Mouse (Mus musculus): Measurements from ENCODE around the gene Rhot2. TPM values are rescaled to one million over a fixed set of nuclear protein-coding genes. Genes with fewer than 3 reads are reported as not detected.
A peak's percentile ranks its signal among the peaks of the same experiment; 100 is the strongest.

The Rhot2 gene
- polyA plus RNA-seq (2015; fragmentation: Nextera tagmentation; extraction: Ambion mirVana): 22.4 and 23.5 TPM in 2 replicates

GRCm38 (mm10) chr17:25844396-25844901 is at the start of gene Rhot2:
Rhot2 (minus strand) TSS chr17:25844851.
- Histone ChIP-seq H3K9me3 (replicated peaks; ENCODE audit: control insufficient read depth, low read length) (no peaks in the 10 kb centered on the region), H3K4me2 (ENCODE audit: low read depth, low read length) (peak within 1 kb of the TSS; percentile 79), H3K36me3 (ENCODE audit: control insufficient read depth, insufficient read depth, low read length) (peaks cover 17% of the 10 kb centered on the region), H3K4me3 (replicated peaks; ENCODE audit: low read length) (peak within 1 kb of the TSS; percentile 89), H3K27me3 (ENCODE audit: control insufficient read depth, insufficient read depth, low read length) (no peaks in the 10 kb centered on the region), H3K27ac (ENCODE audit: low read length) (peak within 1 kb of the TSS; percentile 89), H3K9ac (ENCODE audit: low read length) (peak within 1 kb of the TSS; percentile 96), H3K4me1 (ENCODE audit: control insufficient read depth, insufficient read depth, low read length) (peaks cover 16% of the 10 kb centered on the region)
- WGBS: 1% methylated on average over 21 of the region's 21 CpGs
- ATAC-seq (ENCODE audit: insufficient read depth, low FRiP score): peak; percentile 96

DNA sequence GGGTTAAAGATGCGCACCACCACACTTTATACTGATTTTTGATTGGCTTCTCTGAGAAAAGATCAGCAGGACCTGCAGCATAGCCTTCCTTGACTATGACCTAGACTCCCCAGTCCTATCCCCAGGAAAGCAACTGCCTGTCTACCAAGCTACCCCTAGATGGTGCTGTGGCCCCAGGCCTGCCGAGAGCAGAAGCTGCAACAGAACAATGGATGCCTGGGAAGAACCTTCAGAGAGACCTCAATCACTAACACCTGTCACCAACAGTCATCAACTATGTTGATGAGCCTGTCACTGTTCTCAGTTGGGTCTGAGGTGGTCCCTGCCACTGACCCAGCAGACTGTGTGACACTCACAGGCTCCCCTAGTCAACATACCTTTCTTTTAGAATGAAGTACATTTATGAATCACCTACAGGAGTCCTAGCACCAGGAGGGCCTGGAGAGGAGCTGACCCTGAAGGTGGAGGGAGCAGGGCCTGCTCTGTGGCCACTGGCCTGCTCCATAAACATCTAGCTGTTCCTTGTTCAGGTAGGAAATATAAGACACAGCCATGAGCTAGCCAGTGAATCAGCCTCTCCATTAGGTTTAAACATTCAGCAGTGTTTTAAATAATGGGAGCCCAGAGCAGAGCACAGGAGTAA is 49.4 kb upstream of the Rhot2 start:
- ATAC-seq (ENCODE audit: insufficient read depth, low FRiP score): peak; percentile 68
- no peaks in the 10 kb centered on the region for H3K36me3 ChIP-seq (ENCODE audit: control insufficient read depth, insufficient read depth, low read length)
- H3K27me3 ChIP-seq (ENCODE audit: control insufficient read depth, insufficient read depth, low read length): no peaks in the 10 kb centered on the region
- no peak overlapping the region for H3K9ac ChIP-seq (ENCODE audit: low read length)
- H3K4me3 ChIP-seq (replicated peaks; ENCODE audit: low read length): no peak overlapping the region
- no peaks in the 10 kb centered on the region for H3K4me1 ChIP-seq (ENCODE audit: control insufficient read depth, insufficient read depth, low read length)
- H3K27ac ChIP-seq (ENCODE audit: low read length): no peak overlapping the region
- H3K4me2 ChIP-seq (ENCODE audit: low read depth, low read length): no peak overlapping the region
- H3K9me3 ChIP-seq (replicated peaks; ENCODE audit: control insufficient read depth, low read length): no peaks in the 10 kb centered on the region
- WGBS: 34% methylated on average over 2 of the region's 2 CpGs

DNA sequence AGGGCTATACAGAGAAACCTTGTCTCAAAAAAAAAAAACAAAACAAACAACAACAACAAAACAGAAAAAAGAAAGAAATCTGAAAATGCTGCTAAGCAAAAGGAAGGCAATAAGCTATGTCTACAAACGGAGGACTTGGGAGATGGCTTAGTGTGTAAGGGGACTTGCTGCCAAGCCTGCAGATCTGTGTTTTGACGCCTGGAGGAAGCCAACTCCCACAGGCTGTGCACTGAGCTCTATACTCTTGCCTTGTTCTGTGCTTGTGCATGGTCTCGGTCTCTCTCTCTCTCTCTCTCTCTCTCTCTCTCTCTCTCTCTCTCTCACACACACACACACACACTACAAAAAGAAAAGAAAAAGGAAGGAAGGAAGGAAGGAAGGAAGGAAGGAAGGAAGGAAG is 44.2 kb upstream of the Rhot2 start:
- H3K27me3 ChIP-seq (ENCODE audit: control insufficient read depth, insufficient read depth, low read length): no peaks in the 10 kb centered on the region
- H3K4me2 ChIP-seq (ENCODE audit: low read depth, low read length): no peak overlapping the region
- H3K27ac ChIP-seq (ENCODE audit: low read length): no peak overlapping the region
- H3K4me3 ChIP-seq (replicated peaks; ENCODE audit: low read length): no peak overlapping the region
- ATAC-seq (ENCODE audit: insufficient read depth, low FRiP score): no peak
- no peaks in the 10 kb centered on the region for H3K4me1 ChIP-seq (ENCODE audit: control insufficient read depth, insufficient read depth, low read length)
- peaks cover 4% of the 10 kb centered on the region for H3K36me3 ChIP-seq (ENCODE audit: control insufficient read depth, insufficient read depth, low read length)
- no peaks in the 10 kb centered on the region for H3K9me3 ChIP-seq (replicated peaks; ENCODE audit: control insufficient read depth, low read length)
- no peak overlapping the region for H3K9ac ChIP-seq (ENCODE audit: low read length)
- WGBS: 87% methylated on average over 3 of the region's 3 CpGs

DNA sequence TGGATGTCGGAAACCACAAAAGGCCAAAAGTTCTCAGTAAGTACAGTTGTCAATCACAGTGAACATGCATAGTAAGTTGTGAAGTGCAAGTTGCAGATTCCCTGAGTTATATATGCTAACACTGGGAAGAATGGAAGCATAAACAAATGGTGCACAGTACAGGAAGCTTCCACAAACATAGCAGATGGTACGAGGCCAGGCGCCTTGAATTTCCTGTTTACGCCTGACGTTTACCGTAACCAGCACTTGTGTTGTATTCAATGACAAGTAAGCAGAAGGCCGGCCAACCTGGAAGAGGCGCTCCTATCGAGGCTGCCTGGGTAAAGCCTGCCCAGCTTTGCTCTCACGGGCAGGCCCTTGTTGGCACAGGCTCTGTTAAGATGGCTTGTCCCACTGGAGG is 42.8 kb upstream of the Rhot2 start:
- no peak overlapping the region for H3K27ac ChIP-seq (ENCODE audit: low read length)

DNA sequence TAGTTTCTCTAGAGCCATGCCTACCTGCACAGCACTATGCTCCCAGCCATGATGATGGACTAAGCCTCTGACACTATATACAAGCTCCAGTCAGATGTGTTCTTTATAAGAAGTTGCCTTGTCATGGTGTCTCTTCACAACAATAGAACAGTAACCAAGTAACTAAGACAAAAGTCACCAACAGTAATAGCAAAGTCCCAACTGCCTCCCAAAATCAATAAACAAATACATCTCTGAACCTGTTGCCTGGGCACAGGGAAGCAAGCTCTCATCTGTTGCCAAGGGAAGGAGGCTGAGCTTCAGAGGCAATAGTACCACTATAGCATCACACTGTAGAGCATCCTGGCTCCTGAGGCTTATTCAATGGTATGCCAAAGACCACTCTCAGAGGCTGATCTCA is 42.2 kb upstream of the Rhot2 start:
- H3K27ac ChIP-seq (ENCODE audit: low read length): no peak overlapping the region
- no peaks in the 10 kb centered on the region for H3K9me3 ChIP-seq (replicated peaks; ENCODE audit: control insufficient read depth, low read length)
- peaks cover 8% of the 10 kb centered on the region for H3K36me3 ChIP-seq (ENCODE audit: control insufficient read depth, insufficient read depth, low read length)
- no peak for ATAC-seq (ENCODE audit: insufficient read depth, low FRiP score)
- H3K27me3 ChIP-seq (ENCODE audit: control insufficient read depth, insufficient read depth, low read length): no peaks in the 10 kb centered on the region
- H3K4me2 ChIP-seq (ENCODE audit: low read depth, low read length): no peak overlapping the region
- H3K4me1 ChIP-seq (ENCODE audit: control insufficient read depth, insufficient read depth, low read length): no peaks in the 10 kb centered on the region
- no peak overlapping the region for H3K4me3 ChIP-seq (replicated peaks; ENCODE audit: low read length)
- H3K9ac ChIP-seq (ENCODE audit: low read length): no peak overlapping the region

More for the DNA sequence above, 42.8 kb upstream of the Rhot2 start:
- Histone ChIP-seq H3K9ac (ENCODE audit: low read length) (no peak overlapping the region), H3K4me3 (replicated peaks; ENCODE audit: low read length) (no peak overlapping the region), H3K27me3 (ENCODE audit: control insufficient read depth, insufficient read depth, low read length) (no peaks in the 10 kb centered on the region), H3K4me1 (ENCODE audit: control insufficient read depth, insufficient read depth, low read length) (no peaks in the 10 kb centered on the region), H3K36me3 (ENCODE audit: control insufficient read depth, insufficient read depth, low read length) (peaks cover 8% of the 10 kb centered on the region), H3K4me2 (ENCODE audit: low read depth, low read length) (no peak overlapping the region), H3K9me3 (replicated peaks; ENCODE audit: control insufficient read depth, low read length) (no peaks in the 10 kb centered on the region)
- 78% methylated on average over 10 of the region's 10 CpGs for WGBS
- ATAC-seq (ENCODE audit: insufficient read depth, low FRiP score): no peak

DNA sequence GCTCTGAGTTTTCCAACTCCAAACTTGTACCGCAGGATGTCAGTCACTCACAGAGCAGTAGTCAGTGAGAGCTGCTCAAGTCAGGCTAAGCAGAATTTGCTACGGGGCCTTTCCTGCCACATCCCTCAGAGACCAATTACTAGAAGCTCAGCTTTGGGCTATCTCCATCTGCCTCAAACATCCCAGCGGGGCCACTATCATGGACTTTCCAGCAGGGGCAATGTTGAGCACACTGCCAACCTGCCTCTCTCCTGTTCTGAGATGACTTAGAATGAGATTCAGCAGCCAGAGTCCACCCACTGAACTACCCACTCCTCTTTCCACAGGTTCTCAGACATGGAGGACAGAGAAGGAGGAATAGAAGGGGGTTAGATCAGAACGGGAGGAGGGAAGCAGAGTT is 41.0 kb upstream of the Rhot2 start:
- H3K9me3 ChIP-seq (replicated peaks; ENCODE audit: control insufficient read depth, low read length): no peaks in the 10 kb centered on the region
- 64% methylated on average over 4 of the region's 4 CpGs for WGBS
- no peak overlapping the region for H3K4me3 ChIP-seq (replicated peaks; ENCODE audit: low read length)
- H3K36me3 ChIP-seq (ENCODE audit: control insufficient read depth, insufficient read depth, low read length): peaks cover 8% of the 10 kb centered on the region
- ATAC-seq (ENCODE audit: insufficient read depth, low FRiP score): no peak
- H3K4me2 ChIP-seq (ENCODE audit: low read depth, low read length): no peak overlapping the region
- no peak overlapping the region for H3K9ac ChIP-seq (ENCODE audit: low read length)
- H3K27me3 ChIP-seq (ENCODE audit: control insufficient read depth, insufficient read depth, low read length): no peaks in the 10 kb centered on the region
- no peak overlapping the region for H3K27ac ChIP-seq (ENCODE audit: low read length)
- peaks cover 8% of the 10 kb centered on the region; the same call in 1 of the 2 replicates for H3K4me1 ChIP-seq (ENCODE audit: control insufficient read depth, insufficient read depth, low read length)

DNA sequence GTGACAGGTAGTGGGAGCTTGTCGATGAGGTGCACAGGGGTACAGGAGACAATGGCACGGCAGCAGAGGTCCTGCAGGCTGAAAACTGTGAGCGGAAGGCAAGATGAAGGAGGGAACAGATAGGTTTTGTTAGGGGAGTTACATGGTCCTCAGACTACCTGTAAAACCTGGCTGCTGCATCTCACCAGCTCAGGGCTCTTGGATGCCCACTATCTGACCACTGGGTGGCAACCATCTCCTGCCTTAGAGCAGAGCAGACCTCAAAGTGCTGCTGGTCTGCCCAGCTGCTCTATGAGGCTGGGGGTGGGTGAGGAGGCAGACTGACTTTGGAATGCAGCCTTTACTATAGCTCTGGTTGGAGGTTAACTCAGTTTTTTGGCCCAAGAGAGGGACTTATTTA is 39.2 kb upstream of the Rhot2 start:
- 90% methylated on average over 3 of the region's 3 CpGs for WGBS
- no peak overlapping the region for H3K4me2 ChIP-seq (ENCODE audit: low read depth, low read length)
- no peak overlapping the region for H3K9ac ChIP-seq (ENCODE audit: low read length)
- H3K27me3 ChIP-seq (ENCODE audit: control insufficient read depth, insufficient read depth, low read length): no peaks in the 10 kb centered on the region
- peaks cover 8% of the 10 kb centered on the region for H3K36me3 ChIP-seq (ENCODE audit: control insufficient read depth, insufficient read depth, low read length)
- H3K4me3 ChIP-seq (replicated peaks; ENCODE audit: low read length): no peak overlapping the region
- no peak for ATAC-seq (ENCODE audit: insufficient read depth, low FRiP score)
- H3K9me3 ChIP-seq (replicated peaks; ENCODE audit: control insufficient read depth, low read length): no peaks in the 10 kb centered on the region
- H3K4me1 ChIP-seq (ENCODE audit: control insufficient read depth, insufficient read depth, low read length): peaks cover 13% of the 10 kb centered on the region; the same call in 1 of the 2 replicates
- H3K27ac ChIP-seq (ENCODE audit: low read length): no peak overlapping the region

DNA sequence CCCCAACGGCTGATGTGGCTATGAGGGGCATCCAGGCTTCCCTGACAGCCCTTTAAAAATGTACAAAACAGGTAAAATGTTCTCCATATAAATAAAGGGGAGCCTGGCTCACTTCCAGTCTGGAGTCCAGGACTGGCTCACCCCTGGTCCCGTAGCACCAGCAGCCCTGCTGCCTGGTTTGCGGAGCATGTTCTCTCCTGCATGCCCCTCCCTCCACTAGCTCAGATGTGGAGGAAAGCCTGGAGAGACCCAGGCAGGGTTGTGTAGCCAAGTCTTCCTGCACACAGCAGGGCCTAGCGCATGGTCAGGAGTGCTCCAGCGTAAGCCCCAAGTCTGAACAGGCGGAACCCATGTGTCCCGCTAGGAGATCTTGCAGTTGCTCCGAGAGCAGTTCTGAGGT is 38.6 kb upstream of the Rhot2 start:
- Histone ChIP-seq H3K27ac (ENCODE audit: low read length) (no peak overlapping the region), H3K27me3 (ENCODE audit: control insufficient read depth, insufficient read depth, low read length) (no peaks in the 10 kb centered on the region), H3K9me3 (replicated peaks; ENCODE audit: control insufficient read depth, low read length) (no peaks in the 10 kb centered on the region), H3K4me3 (replicated peaks; ENCODE audit: low read length) (no peak overlapping the region), H3K9ac (ENCODE audit: low read length) (no peak overlapping the region), H3K36me3 (ENCODE audit: control insufficient read depth, insufficient read depth, low read length) (peaks cover 8% of the 10 kb centered on the region), H3K4me1 (ENCODE audit: control insufficient read depth, insufficient read depth, low read length) (peaks cover 13% of the 10 kb centered on the region; the same call in 1 of the 2 replicates), H3K4me2 (ENCODE audit: low read depth, low read length) (no peak overlapping the region)
- WGBS: 89% methylated on average over 8 of the region's 8 CpGs
- ATAC-seq (ENCODE audit: insufficient read depth, low FRiP score): no peak

DNA sequence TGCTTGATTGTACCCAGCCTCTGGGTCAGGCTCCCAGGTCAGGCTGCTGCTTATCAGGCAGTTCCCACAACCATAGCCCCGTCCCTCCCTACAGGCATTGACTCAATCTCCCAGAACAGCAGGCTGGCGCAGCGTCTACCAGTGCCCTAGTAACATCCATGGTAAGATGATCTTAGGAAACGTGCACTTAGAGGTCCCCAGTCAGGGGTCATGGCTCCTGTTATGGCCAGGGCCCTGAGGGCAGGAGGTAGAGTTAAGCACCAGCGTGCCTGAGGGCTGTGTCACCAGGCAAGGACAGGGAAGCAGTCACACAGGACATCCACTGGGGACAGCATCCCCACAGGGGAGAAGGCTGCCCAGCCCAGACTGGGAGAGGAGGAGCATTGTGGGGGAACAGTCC is 37.7 kb upstream of the Rhot2 start:
- no peak for ATAC-seq (ENCODE audit: insufficient read depth, low FRiP score)
- Histone ChIP-seq H3K4me1 (ENCODE audit: control insufficient read depth, insufficient read depth, low read length) (peaks cover 13% of the 10 kb centered on the region; the same call in 1 of the 2 replicates), H3K9ac (ENCODE audit: low read length) (no peak overlapping the region), H3K36me3 (ENCODE audit: control insufficient read depth, insufficient read depth, low read length) (peaks cover 15% of the 10 kb centered on the region), H3K4me3 (replicated peaks; ENCODE audit: low read length) (no peak overlapping the region), H3K27ac (ENCODE audit: low read length) (no peak overlapping the region), H3K9me3 (replicated peaks; ENCODE audit: control insufficient read depth, low read length) (no peaks in the 10 kb centered on the region), H3K27me3 (ENCODE audit: control insufficient read depth, insufficient read depth, low read length) (no peaks in the 10 kb centered on the region), H3K4me2 (ENCODE audit: low read depth, low read length) (no peak overlapping the region)
- WGBS: 42% methylated on average over 5 of the region's 5 CpGs

Measured in stomach, embryonic 16.5 days (tissue).